Mouse (Mus musculus) layer of hippocampus, postnatal 14 days (tissue): ENCODE measurements around the gene Tmem50b. TPM values are rescaled to one million over a fixed set of nuclear protein-coding genes. Genes with fewer than 3 reads are reported as not detected.
"Not testable (repeated sequence)": the region's sequence is repeated elsewhere in the genome, so short reads cannot be mapped to it uniquely, and the experiment has no call there.

Source experiments
- DNase-seq, 2 experiments: peaks; one replicate each; pipeline ENCODE4 v3.0.0; 2021 to 2022; ENCODE audit warnings: low spot score in 2 of 2, mixed read lengths in 1 of 2
- long read RNA-seq, 2 experiments: library from polyadenylated mRNA; stranded (forward); transcript quantifications; one replicate each; pipeline ENCODE4 v2.0.0; 2021
- total RNA-seq, 2 experiments: library from RNA; stranded (reverse); gene quantifications; 2 replicates each; pipeline ENCODE4 v1.2.3; 2021

The Tmem50b gene
- 100 to 1,000 TPM; 126 to 142 TPM for total RNA-seq
- long read RNA-seq, experiment 1, transcript Tmem50b-201 (7 exons, 2,347 nt), result major isoform, 162 of 183 reads
- long read RNA-seq, experiment 1, partial matches to known transcripts, result 5 of 183 reads
- long read RNA-seq, experiment 1, other reads (novel, unspliced or antisense), result 16 of 183 reads
- long read RNA-seq, experiment 2, transcript Tmem50b-201 (7 exons, 2,347 nt), result major isoform, 224 of 266 reads
- long read RNA-seq, experiment 2, partial matches to known transcripts, result 6 of 266 reads
- long read RNA-seq, experiment 2, other reads (novel, unspliced or antisense), result 36 of 266 reads

- peak; percentile 98 for DNase-seq
These were observed at the start of gene Tmem50b for GRCm38 (mm10) chr16:91597672-91598010. Gene Tmem50b (minus strand): TSS chr16:91597800.

DNA sequence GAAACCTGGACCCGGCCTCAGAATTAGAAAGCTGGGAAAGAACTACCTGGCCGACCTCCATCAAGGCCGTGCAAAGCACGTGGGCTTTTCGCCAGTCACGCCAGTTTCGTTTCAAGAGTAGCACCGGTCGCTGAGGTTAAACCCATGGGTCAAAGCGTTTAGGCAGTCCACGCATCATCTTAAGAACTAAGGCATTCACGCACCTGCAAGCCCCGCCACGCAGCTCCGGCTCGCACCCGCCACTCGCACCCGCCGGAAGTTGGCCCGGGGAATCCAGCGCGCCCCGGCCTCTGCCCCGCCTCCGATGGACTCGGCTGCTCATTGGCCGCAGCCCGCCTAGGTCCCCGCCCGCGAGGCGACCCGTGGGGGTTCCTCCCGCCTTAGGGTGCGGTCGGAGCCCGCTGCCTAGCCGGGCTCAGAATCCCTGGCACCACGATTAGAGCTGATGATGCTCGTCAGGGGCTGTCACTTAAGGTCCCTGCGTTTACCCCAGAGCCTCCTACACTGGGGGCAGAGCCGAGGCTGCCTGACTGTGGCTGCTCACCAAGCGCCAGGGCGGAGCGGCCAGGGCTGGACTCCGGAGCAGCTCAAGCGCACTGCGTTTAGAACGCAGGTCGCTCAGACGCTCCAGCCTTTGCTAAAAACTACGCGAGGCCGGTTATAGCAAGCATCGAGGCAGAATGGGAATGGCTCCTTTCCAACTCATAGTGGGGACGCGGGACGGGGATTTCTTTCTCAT, 49.2 kb upstream of the Tmem50b start, which contains the start of gene Gart:
TSS of gene Gart (minus strand) at position 272 of the 739 bp plus-strand sequence.
- DNase-seq, result peak; percentile 90 to 94

- DNase-seq, result no peak
These were observed 48.5 kb upstream of the Tmem50b start for GRCm38 (mm10) chr16:91645995-91646602.

DNA sequence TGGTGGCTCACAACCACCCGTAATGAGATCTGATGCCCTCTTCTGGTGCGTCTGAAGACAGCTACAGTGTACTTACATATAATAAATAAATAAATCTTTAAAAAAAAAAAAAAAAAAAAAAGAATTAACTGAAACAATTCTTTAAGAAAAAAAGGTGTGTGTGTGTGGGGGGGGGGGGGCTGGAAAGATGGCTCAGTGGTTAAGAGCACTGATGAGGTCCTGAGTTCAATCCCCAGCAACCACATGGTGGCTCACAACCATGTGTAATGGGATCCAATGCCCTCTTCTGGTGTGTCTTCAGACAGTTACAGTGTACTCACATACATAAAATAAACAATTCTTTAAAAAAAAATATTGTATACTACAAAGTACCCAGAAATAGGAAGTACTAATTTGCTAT, 47.8 kb upstream of the Tmem50b start:
- DNase-seq, result not testable (repeated sequence)

GRCm38 (mm10) chr16:91644901-91645300, 47.3 kb upstream of the Tmem50b start:
- no peak for DNase-seq

- no peak for DNase-seq
These were observed 42.6 kb upstream of the Tmem50b start for GRCm38 (mm10) chr16:91640171-91640570.

DNA sequence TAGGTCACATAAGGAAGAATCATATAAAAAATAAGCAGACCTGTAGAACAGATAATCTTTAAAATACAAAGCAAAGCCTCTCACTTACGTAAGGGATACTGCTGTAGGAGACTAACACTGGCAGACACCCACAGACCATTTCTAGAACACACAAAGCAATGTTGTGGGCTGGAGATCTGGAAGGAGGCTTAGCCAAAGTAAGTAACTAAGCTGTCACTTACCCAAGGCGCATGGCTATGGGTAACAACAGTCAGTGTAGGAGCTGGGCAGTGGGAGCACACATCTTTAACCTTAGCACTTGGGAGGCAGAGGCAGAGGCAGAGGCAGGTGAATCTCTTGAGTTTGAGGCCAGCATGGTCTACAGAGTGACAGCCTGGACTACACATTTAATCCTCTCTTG, 42.0 kb upstream of the Tmem50b start:
- DNase-seq, result no peak

DNA sequence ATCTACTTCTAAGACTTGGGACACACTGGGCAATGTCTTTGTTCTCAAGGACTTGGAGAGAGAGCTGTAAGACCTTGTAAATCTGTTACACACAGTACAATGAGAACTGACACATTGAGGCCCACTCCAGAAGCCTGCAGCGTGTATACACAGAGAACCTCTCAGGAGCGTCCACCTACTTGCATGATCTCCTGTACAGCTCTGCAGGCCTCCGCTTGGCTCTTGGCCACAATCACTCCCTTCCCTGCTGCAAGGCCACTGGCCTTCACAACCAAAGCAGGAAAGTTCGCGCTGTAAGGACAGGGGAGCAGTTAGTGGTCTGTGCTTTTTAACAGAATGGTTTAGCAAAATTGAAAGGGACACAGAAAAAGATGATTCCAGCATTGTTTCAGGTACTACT, 41.6 kb upstream of the Tmem50b start:
- no peak for DNase-seq

DNA sequence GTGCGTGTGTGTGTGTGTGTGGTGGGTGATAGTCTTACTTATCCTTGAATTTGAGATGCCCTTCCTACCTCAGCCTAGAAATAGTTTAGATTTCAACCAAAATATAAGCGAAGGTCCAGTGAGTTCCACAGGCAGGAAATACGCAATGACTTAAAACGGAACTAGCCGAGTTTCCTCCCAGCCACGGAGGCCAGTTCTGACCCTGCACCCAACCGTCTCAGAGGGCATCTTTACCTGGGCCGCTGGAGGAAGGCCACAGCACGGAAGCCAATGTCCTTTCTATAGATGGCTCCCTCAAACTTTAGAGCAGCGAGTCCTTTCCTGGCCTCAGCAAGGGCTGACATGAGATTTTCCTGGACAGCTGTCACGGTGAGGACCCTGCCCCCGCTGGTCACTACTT, 36.0 kb upstream of the Tmem50b start:
- DNase-seq, result no peak

- DNase-seq, result no peak
These were observed 35.3 kb upstream of the Tmem50b start for GRCm38 (mm10) chr16:91632940-91633339.

GRCm38 (mm10) chr16:91632439-91632838, 34.8 kb upstream of the Tmem50b start:
- no peak for DNase-seq

DNA sequence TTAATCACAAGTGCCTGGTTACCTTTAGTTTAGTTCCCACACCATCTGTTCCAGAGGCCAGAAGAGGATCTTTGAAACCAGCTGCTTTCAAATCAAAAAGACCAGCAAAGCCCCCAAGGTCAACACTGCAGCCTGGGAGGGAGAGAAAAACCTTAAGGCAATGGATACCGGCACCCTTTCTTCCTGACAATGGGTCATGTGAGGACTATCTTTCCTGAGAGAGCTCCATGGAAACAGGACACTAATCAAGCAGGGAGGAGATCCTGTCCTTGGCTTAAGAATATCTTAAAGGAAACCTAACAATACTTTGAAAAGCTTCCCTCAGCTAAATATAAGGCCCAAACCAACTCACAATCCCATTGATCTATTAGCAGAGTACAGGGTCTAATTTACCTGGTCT, 33.0 kb upstream of the Tmem50b start:
- DNase-seq, result no peak

GRCm38 (mm10) chr16:91629749-91630148, 32.1 kb upstream of the Tmem50b start:
- DNase-seq, result no peak

GRCm38 (mm10) chr16:91628673-91629072, 31.1 kb upstream of the Tmem50b start:
- DNase-seq, result no peak

DNA sequence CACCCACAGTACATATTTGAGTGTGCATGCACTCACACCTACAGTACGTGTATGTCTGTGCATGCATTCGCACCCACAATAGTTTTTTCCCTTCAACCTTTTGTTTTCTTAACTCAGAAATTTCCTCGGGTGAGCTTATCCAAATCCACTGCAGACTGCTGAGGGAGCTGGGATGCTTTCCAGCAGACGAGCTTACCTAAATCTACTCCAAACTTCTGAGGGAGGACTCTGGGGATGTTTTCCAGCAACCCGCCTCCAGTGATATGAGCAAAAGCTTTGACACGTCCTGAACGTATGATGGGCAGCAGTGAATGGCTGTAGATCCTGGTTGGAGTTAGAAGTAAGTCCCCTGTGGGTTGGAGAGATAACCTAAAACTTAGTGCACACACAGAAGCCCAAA, 30.2 kb upstream of the Tmem50b start:
- DNase-seq, result no peak

- no peak for DNase-seq
These were observed 25.5 kb upstream of the Tmem50b start for GRCm38 (mm10) chr16:91623074-91623473.

DNA sequence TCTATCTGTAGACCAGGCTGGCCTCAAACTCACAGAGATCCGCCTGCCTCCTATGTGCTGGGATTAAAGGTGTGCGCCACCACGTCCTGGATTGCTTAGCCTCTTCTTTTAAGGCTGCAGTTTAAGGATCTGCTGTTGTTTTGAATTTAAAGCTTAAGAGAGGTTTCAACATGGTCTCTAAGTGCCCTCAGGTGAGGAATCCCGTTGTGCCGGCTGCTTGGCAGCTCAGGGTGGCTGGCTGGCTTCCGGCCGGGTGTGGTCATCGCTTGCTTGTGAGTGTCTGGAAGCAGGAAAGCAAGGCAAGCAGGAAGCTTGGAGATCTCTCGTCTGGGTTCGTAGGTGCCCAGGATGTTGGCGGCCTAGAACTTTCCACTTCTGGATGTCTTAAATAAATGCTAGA, 23.4 kb upstream of the Tmem50b start:
- DNase-seq, result no peak

DNA sequence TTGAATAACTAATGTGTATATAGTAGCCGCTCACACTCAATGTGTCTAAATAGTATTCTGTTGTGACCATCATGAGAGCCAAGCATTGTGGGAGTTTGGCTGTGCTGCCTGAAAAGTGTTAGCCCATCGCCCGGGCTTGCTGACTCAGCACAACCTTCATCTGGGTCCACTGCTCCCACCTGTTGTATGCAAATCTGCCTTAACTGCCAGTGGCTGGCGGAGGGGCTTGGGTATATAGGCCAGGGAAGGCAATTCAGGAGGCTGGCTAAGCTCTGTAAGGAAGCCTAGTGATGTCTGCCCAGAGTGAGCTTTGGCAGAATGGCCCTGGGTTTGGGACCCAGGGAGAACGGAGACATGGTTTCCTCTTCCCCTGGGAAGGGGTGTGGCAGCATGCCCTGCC, 22.6 kb upstream of the Tmem50b start:
- DNase-seq, result no peak

- DNase-seq, result peak; percentile 76 to 84
These were observed 21.2 kb upstream of the Tmem50b start, which contains the start of gene Dnajc28 for GRCm38 (mm10) chr16:91618511-91619501. Gene Dnajc28 (minus strand): TSS chr16:91619026.

DNA sequence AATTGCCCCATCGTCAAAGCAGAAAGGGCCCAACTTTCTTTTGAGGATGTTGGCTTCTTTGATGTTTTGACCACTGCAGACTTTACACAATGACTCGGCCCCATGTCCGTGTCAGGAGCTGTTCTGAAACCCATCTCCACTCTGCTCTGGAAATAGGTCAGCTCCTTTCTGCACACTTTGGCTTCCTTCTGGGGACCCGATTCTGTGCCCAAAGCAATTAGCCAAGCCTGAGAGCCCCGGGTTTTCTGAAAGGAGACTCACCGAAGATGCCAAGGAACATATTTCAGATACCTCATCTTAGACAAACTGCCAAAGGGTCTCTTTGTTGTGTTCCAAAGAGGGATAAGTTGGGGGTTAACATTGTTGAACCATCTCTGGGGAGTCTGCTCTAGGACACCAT, 17.0 kb upstream of the Tmem50b start:
- DNase-seq, result peak in 1 of 2 experiments; percentile 46

- DNase-seq, result no peak
These were observed 14.9 kb upstream of the Tmem50b start for GRCm38 (mm10) chr16:91612525-91612924.
